27 mouse cellular contexts compared by ENCODE assay signal in genomic region chr14:48632335-48632734, GRCm38 (mm10). TPM values are rescaled to one million over a fixed set of nuclear protein-coding genes. Genes with fewer than 3 reads are reported as not detected.
"Had no signal": no experiment of that assay in that cellular context is flagged by ENCODE, and none has a peak within 500 bp of the region (broad histone marks: within the 10 kb centered on the region; RNA-seq: fewer than 3 reads in every experiment).

No protein-coding gene starts in this region.

- DNase-seq: lung, adult 18-20 months; lung, embryonic 14.5 days; lung, postnatal 10 days; lung, postnatal 4 days; retina, postnatal 1 day; right cerebral cortex, adult 18-20 months; right cerebral cortex, postnatal 25 days; right cerebral cortex, postnatal 4 days; thymus, adult 2 months; thymus, postnatal 25 days; thymus, postnatal 4 days had no signal

- H3K4me1 ChIP-seq: midbrain, embryonic 10.5 days; midbrain, embryonic 13.5 days; midbrain, embryonic 15.5 days; neural tube, embryonic 13.5 days; neural tube, embryonic 15.5 days; stomach, embryonic 15.5 days had no signal

- H3K9ac ChIP-seq: lung, embryonic 14.5 days; midbrain, embryonic 13.5 days; midbrain, embryonic 15.5 days; neural tube, embryonic 13.5 days; neural tube, embryonic 15.5 days; stomach, embryonic 15.5 days had no signal

- H3K27ac ChIP-seq: midbrain, embryonic 10.5 days; midbrain, embryonic 13.5 days; midbrain, embryonic 15.5 days; neural tube, embryonic 13.5 days; neural tube, embryonic 15.5 days; stomach, embryonic 15.5 days; stomach, postnatal 0 days had no signal

- H3K4me3 ChIP-seq: midbrain, embryonic 10.5 days; midbrain, embryonic 13.5 days; midbrain, embryonic 15.5 days; myocyte; neural tube, embryonic 13.5 days; neural tube, embryonic 15.5 days; stomach, embryonic 15.5 days had no signal

- H3K36me3 ChIP-seq: midbrain, embryonic 10.5 days; midbrain, embryonic 13.5 days; midbrain, embryonic 15.5 days; neural tube, embryonic 13.5 days; neural tube, embryonic 15.5 days; stomach, embryonic 15.5 days had no signal

- H3K27me3 ChIP-seq: midbrain, embryonic 15.5 days; neural tube, embryonic 13.5 days; neural tube, embryonic 15.5 days; stomach, embryonic 15.5 days had no signal

- H3K4me2 ChIP-seq: lung, embryonic 14.5 days; midbrain, embryonic 13.5 days; midbrain, embryonic 15.5 days; neural tube, embryonic 13.5 days; neural tube, embryonic 15.5 days; stomach, embryonic 15.5 days had no signal

- H3K9me3 ChIP-seq: midbrain, embryonic 10.5 days; midbrain, embryonic 13.5 days; midbrain, embryonic 15.5 days; neural tube, embryonic 13.5 days; neural tube, embryonic 15.5 days; stomach, embryonic 15.5 days had no signal

- ATAC-seq: midbrain, embryonic 13.5 days; midbrain, embryonic 15.5 days had no signal

RNA-seq across cellular contexts. Expression of gene Otx2, which starts 41.3 kb away (rescaled TPM):
- total RNA-seq: megakaryocyte, adult 5-6 weeks; megakaryocyte-erythroid progenitor cell, adult 5-6 weeks had no signal
- polyA plus RNA-seq: liver, embryonic 16.5 days; lung, embryonic 14.5 days; lung, embryonic 16.5 days; myocyte; neural tube, embryonic 13.5 days; small intestine, adult 2 months; spleen, adult 2 months; stomach, postnatal 0 days; testis, adult 2 months; thymus, adult 2 months; urinary bladder, adult 2 months had no signal
